Mouse (Mus musculus): ENCODE data around the gene Otx2.

- TF ChIP-seq CTCF (IDR thresholded peaks at IDR 0.05; ENCODE audit: control insufficient read depth, insufficient read depth, insufficient replicate concordance, low read depth, low read length), result no peak
- no peak for TF ChIP-seq POLR2A (IDR thresholded peaks at IDR 0.05; ENCODE audit: control insufficient read depth, low read depth, low read length)
Measured at GRCm38 (mm10) chr14:48659661-48660060, 14.0 kb downstream of the Otx2 start.
